Mouse (Mus musculus) liver, embryonic 14.5 days (tissue): Measurements from ENCODE around the gene Actrt2. TPM values are rescaled to one million over a fixed set of nuclear protein-coding genes. Genes with fewer than 3 reads are reported as not detected.

Experiments
- ATAC-seq: fragments of 200-750 bp; cut with Nextera tagmentation; 2 replicates; pipeline ENCODE4 v1.8.0; 2017; ENCODE audit warnings: moderate number of reproducible peaks, mild to moderate bottlenecking, moderate library complexity; ENCODE audit not compliant: insufficient read depth
- DNase-seq, 3 experiments: peaks; one replicate each; pipeline ENCODE4 v3.0.0-alpha.2; 2012 to 2013; ENCODE audit warnings: low read depth in 3 of 3, low spot score in 3 of 3
- H3K27ac ChIP-seq: fragments of 300-500 bp; sonication (generic); 2 replicates; pipeline ENCODE4 v1.5.1; 2014; ENCODE audit warnings: moderate library complexity, mild to moderate bottlenecking, control low read depth, inconsistent platforms
- H3K27me3 ChIP-seq: fragments of 300-500 bp; sonication (generic); 2 replicates; pipeline ENCODE4 v1.6.1; 2014; ENCODE audit warnings: mild to moderate bottlenecking, low read length, moderate library complexity; ENCODE audit not compliant: control insufficient read depth, insufficient read depth
- H3K36me3 ChIP-seq: fragments of 300-500 bp; sonication (generic); replicated peaks from 2 replicates; pipeline ENCODE4 v1.6.1; 2014; ENCODE audit warnings: low read depth; ENCODE audit not compliant: control insufficient read depth, insufficient read depth
- H3K4me1 ChIP-seq, 2 experiments: fragments of 200-500 bp in 1 of 2; fragments of 300-500 bp in 1 of 2; sonication (generic) in 1 of 2; replicated peaks; 2 replicates each; pipeline ENCODE4 v1.6.1; 2012 to 2014; ENCODE audit warnings: antibody characterized with exemption in 1 of 2, inconsistent platforms in 1 of 2, low read length in 1 of 2; ENCODE audit not compliant: control insufficient read depth in 2 of 2, insufficient read depth in 2 of 2
- H3K4me2 ChIP-seq: fragments of 300-500 bp; sonication (generic); 2 replicates; pipeline ENCODE4 v1.6.1; 2014; ENCODE audit warnings: low read depth, mild to moderate bottlenecking, control low read depth, moderate library complexity
- H3K4me3 ChIP-seq, 2 experiments: fragments of 200-500 bp in 1 of 2; fragments of 300-500 bp in 1 of 2; sonication (generic) in 1 of 2; 2 replicates each; pipeline ENCODE4 v1.5.1; 2012 to 2014; ENCODE audit warnings: low read depth in 2 of 2, low read length in 2 of 2, mild to moderate bottlenecking in 2 of 2, control low read depth in 1 of 2, inconsistent platforms in 1 of 2, moderate library complexity in 1 of 2; ENCODE audit not compliant: insufficient read depth in 1 of 2
- H3K9ac ChIP-seq: fragments of 300-500 bp; sonication (generic); replicated peaks from 2 replicates; pipeline ENCODE4 v1.6.1; 2014; ENCODE audit warnings: mild to moderate bottlenecking, control low read depth, moderate library complexity
- H3K9me3 ChIP-seq: fragments of 300-500 bp; sonication (generic); 2 replicates; pipeline ENCODE4 v1.6.1; 2016; ENCODE audit warnings: low read length, mixed read lengths; ENCODE audit not compliant: control insufficient read depth
- CTCF ChIP-seq: IDR thresholded peaks from 2 replicates; pipeline ENCODE4 v1.5.1; 2016; ENCODE audit warnings: antibody characterized with exemption, low read depth, control low read depth
- EP300 ChIP-seq: IDR thresholded peaks from 2 replicates; pipeline ENCODE4 v1.6.1; 2016; ENCODE audit warnings: antibody characterized with exemption, low read depth
- WGBS: fragments of 180-500 bp; shearing (Covaris S2); extraction: QIAGEN DNeasy Blood & Tissue Kit; methylation state at CpG from one replicate; pipeline ENCODE4 v1.1.7; 2014; ENCODE audit not compliant: insufficient replicate concordance; 5-methylcytosine and 5-hydroxymethylcytosine counted together
- polyA plus RNA-seq, 2 experiments: library from polyadenylated mRNA; depleted of rRNA in 1 of 2; stranded (reverse) in 1 of 2; unstranded in 1 of 2; fragments of >200 nt; fragmentation: Nextera tagmentation in 1 of 2; extraction: Ambion mirVana in 1 of 2; gene quantifications; 2 replicates each; pipeline versions ENCODE4 v1.2.1 to v1.2.3; 2012 to 2014

Gene Actrt2
- polyA plus RNA-seq, 2 experiments: not detected

- Histone ChIP-seq H3K36me3 (no peaks in the 10 kb centered on the region), H3K4me2 (peak within 1 kb of the TSS; percentile 61), H3K4me3 (peak within 1 kb of the TSS; percentile 37 to 43), H3K9me3 (no peaks in the 10 kb centered on the region), H3K4me1 (no peaks in the 10 kb centered on the region), H3K27me3 (peaks cover 96% of the 10 kb centered on the region), H3K9ac (peak within 1 kb of the TSS; percentile 2), H3K27ac (no peak within 1 kb of the TSS)
- 1% methylated on average over 47 of the region's 47 CpGs for WGBS
- ATAC-seq: peak; percentile 22; the same call in 1 of the 2 replicates
- TF ChIP-seq EP300: no peak
- no peak for TF ChIP-seq CTCF
- peak in 1 of 3 experiments; percentile 22 for DNase-seq
Observed at GRCm38 (mm10) chr4:154636721-154637311, 30.9 kb downstream of the Actrt2 start, which contains the start of gene Prdm16. Gene Prdm16, minus strand, starts transcription at chr4:154636873.

- 1% methylated on average over 30 of the region's 30 CpGs for WGBS
- TF ChIP-seq EP300: no peak
- TF ChIP-seq CTCF: peak; percentile 12; the same call in 1 of the 2 replicates
- Histone ChIP-seq H3K27ac (no peak overlapping the region), H3K36me3 (no peaks in the 10 kb centered on the region), H3K4me1 (no peaks in the 10 kb centered on the region), H3K27me3 (peaks cover 91% of the 10 kb centered on the region), H3K9me3 (no peaks in the 10 kb centered on the region), H3K4me3 (peak overlapping the region; percentile 37 to 43), H3K4me2 (peak overlapping the region; percentile 61), H3K9ac (peak overlapping the region; percentile 2)
- ATAC-seq (peak; percentile 25; the same call in 1 of the 2 replicates), DNase-seq (no peak)
Observed at GRCm38 (mm10) chr4:154636053-154636433, 31.6 kb downstream of the Actrt2 start.

GRCm38 (mm10) chr4:154635241-154636052 lies 32.2 kb downstream of the Actrt2 start:
- TF ChIP-seq CTCF (no peak), EP300 (no peak)
- H3K36me3 ChIP-seq: no peaks in the 10 kb centered on the region
- H3K27me3 ChIP-seq: peaks cover 87% of the 10 kb centered on the region
- peak overlapping the region; percentile 2 for H3K9ac ChIP-seq
- peak overlapping the region; percentile 61 for H3K4me2 ChIP-seq
- H3K9me3 ChIP-seq: no peaks in the 10 kb centered on the region
- peak; percentile 24 for ATAC-seq
- WGBS: under 1% methylated on average over 94 of the region's 94 CpGs
- H3K4me3 ChIP-seq: peak overlapping the region; percentile 37 to 43
- DNase-seq: no peak
- no peak overlapping the region for H3K27ac ChIP-seq
- H3K4me1 ChIP-seq: peaks cover 0 to 2% of the 10 kb centered on the region in 2 experiments; a peak in 1 of 4 replicates

- DNase-seq (no peak), ATAC-seq (no peak)
- no peak overlapping the region for H3K9ac ChIP-seq
- H3K4me1 ChIP-seq: peaks cover 0 to 2% of the 10 kb centered on the region in 2 experiments; a peak in 1 of 4 replicates
- no peak overlapping the region for H3K27ac ChIP-seq
- H3K4me3 ChIP-seq: peak overlapping the region in 1 of 2 experiments; percentile 43; a peak in 2 of 4 replicates
- no peaks in the 10 kb centered on the region for H3K36me3 ChIP-seq
- peak overlapping the region; percentile 61 for H3K4me2 ChIP-seq
- 14% methylated on average over 44 of the region's 44 CpGs for WGBS
- no peaks in the 10 kb centered on the region for H3K9me3 ChIP-seq
- peaks cover 79% of the 10 kb centered on the region for H3K27me3 ChIP-seq
- no peak for TF ChIP-seq EP300
- no peak for TF ChIP-seq CTCF
Observed at GRCm38 (mm10) chr4:154634470-154635240, 33.0 kb downstream of the Actrt2 start.
